Mouse (Mus musculus) spleen, embryonic (tissue): Measurements from ENCODE around the gene Cd101.

Experiments used
- CTCF ChIA-PET: fragments of 350-600 bp; sonication (Branson Sonifier 250); formaldehyde crosslinking; loops from one replicate; lab custom pipeline; 2022; lab: Charles Lee

Cd101 gene

DNA sequence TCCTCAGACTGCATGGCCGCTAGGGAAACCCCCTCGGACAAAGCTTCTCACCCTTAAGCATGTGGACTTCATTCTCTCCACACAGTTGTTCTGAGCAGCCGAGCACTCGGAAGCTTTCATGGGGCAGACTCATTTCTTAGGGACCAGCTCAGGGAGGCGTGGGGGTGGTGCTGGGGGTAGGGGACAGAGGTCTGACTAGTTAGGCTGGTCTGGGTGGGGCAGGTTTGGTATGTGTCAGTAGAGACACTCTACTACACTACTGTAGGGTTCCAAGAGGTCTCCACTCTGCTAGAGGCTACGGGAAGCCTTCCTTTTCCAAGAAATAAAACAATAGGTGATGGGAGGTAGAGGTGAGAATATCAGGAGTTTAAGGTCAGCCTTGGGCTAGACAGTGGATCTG lies 15.3 kb upstream of the Cd101 start:
- CTCF ChIA-PET = no interaction called here

- CTCF ChIA-PET = no interaction called here
Measured at GRCm38 (mm10) chr3:101041997-101042396, 12.6 kb upstream of the Cd101 start.

DNA sequence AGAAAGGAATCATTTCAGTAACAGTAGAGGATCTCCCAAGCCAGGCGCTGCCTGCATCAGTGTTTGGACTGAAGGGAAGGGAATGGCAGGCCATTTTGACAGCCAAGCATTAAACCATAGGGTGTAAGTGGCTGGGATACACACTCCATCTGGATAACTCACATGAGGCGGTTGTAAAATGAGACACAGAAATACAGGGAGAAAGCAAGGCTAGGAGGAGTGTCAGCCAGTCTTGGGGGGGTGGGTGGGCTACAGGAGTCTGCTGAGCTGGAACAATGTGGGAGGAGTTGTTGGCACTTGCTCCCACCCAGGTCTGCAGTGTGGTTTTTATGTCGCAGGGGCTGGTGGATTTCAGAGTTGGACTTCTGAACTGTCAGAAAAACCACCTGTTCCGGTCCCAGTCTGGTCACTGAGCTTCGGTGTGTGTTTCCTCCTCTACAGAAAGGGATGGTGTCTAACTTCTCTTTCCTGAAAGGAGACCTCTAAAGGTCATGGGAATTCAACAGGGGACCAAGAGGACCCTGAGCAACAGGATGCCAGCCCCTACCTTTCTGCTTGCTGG lies 8.7 kb upstream of the Cd101 start:
- CTCF ChIA-PET = no interaction called here

- CTCF ChIA-PET = no interaction called here
Measured at GRCm38 (mm10) chr3:101036001-101036400, 6.6 kb upstream of the Cd101 start.

DNA sequence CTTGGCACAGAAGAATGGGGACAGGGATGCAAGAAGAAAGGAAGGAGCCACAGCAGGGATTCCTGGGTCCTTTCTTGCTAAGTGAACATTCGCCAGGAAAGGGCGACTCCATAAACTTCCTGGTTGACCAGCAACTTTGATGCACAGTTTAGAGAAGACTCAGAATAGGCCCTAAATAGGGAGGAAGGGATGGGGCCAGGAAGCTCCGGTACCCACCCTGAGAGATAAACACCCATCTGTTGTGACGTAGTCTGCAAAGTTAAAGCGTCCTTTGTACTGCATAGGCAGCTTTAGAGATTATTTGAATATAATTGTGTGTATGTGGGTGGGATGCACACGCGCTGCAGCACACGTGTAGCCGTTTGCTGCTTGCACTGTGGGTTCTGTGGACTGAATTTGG lies 5.2 kb upstream of the Cd101 start:
- CTCF ChIA-PET = no interaction called here

DNA sequence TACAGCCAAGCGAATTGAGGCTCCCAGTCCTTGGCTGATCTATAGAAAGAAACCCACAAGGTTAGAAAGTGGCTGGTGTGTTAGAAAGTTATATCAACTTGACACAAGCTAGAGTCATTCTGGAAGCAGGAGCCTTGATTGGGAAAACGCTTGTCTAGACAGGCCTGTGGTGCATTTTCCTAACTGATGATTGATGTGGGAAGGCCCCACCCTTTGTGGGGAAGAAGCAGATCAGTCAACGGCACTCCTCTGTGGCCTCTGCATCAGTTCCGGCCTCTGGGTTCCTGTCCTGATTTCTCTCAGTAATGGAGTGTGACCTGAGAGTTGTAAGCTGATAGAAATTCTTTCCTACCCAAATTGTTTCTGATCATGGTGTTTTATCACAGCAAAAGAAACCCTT lies 4.3 kb upstream of the Cd101 start:
- CTCF ChIA-PET = interaction anchor here (0.7 kb wide), 1 partner anchor 202 kb away, joined by 3 read pairs; no protein-coding TSS in a partner anchor

- CTCF ChIA-PET = interaction anchor here (0.6 to 0.7 kb wide), 2 partner anchors 19 to 188 kb away, joined by 3 to 9 read pairs; no protein-coding TSS in a partner anchor
Measured at GRCm38 (mm10) chr3:101031456-101032142, 2.2 kb upstream of the Cd101 start.

DNA sequence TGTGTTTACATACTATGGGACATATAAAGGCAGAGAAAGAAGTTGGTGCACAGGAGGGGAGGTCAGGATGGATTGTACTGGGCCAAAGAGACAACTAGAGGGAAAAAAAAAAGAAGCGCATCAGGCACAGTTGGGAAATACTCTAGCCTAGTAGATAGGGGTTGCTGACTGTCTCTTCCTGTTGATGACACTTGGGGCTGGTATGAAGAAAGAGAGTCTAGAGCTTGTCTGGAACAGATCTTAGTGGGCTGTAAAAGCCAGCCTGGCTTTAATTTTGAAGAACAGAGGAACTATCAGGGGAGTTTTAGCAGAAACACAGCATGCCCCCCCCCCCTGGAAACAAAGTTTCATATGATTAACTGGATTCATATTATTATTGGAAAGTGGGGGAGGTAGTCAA lies 1.3 kb upstream of the Cd101 start:
- CTCF ChIA-PET = interaction anchor here (0.6 kb wide), 1 partner anchor 15 kb away, joined by 4 read pairs; no protein-coding TSS in a partner anchor

DNA sequence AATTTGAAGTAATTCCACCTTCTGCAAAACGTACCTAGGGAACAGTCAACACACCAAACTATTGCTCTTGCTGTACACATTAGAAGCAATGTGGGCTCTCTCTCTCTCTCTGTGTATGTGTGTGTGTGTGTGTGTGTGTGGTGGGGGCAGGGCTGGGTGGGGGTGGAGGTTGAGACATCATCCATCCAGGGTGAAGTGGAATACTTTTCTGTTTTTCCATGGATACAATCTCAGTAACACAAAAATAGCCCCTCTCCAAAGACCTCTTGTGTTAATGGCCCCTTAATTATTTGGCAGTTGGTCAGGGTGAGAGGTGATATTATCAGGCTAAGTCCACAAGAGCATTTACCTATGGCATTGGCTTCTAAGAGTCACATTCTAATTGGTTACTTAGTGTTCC lies 2.6 kb downstream of the Cd101 start:
- CTCF ChIA-PET = no interaction called here

GRCm38 (mm10) chr3:101022967-101023366 lies 6.4 kb downstream of the Cd101 start:
- CTCF ChIA-PET = interaction anchor here (0.7 kb wide), 1 partner anchor 16 kb away, joined by 5 read pairs; no protein-coding TSS in a partner anchor

DNA sequence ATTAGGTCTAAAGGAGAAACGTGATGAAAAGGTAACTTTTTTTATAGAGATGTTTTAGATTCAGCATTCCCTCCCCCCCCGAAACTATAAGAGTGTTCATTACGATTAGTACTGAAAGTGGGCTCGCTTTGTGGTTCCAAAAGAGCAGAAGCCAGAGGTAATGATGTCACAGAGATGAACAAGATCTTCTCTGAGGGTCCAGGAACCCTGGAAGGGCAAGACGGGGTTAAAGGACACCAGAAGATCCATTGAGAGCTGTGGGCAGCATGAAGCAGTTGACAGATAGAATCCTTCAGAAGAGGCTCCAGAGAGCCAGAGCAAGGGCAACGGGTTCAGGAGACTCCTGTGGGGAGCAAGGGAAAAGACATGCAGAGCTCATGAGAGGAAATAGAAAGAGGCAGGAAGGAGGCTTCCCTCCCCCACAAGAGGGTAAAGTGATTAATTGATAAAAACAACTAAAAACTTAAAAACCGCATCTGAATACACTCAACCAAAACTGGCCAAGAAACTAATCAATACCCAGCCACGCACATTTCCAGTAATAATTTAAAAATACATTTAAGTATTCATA lies 7.8 kb downstream of the Cd101 start:
- CTCF ChIA-PET = no interaction called here

DNA sequence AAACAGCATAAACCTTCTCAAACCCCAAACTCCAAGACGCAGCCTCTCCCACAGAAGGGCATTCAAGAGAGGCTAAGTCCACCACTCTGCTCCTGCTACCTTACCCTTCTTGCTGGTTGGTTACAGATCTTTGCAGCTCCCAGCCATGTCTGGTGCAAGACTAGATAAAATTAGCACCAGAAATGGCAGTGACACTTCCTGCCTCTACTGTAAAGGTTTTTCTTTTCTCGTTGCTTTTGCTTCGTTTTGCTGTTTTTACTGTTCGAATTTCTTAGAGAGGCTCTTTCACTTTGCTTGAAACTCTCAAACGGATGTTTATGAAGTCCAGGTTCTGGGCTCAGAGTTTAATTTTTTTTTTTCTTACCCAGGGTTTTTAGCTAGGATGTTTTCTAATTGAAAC lies 8.3 kb downstream of the Cd101 start:
- CTCF ChIA-PET = no interaction called here

GRCm38 (mm10) chr3:101018494-101018893 lies 10.9 kb downstream of the Cd101 start:
- CTCF ChIA-PET = no interaction called here

GRCm38 (mm10) chr3:101016050-101016449 lies 13.3 kb downstream of the Cd101 start:
- CTCF ChIA-PET = interaction anchor here (0.8 kb wide), 1 partner anchor 14 kb away, joined by 4 read pairs; no protein-coding TSS in a partner anchor

- CTCF ChIA-PET = no interaction called here
Measured at GRCm38 (mm10) chr3:101015254-101015653, 14.1 kb downstream of the Cd101 start.

- CTCF ChIA-PET = no interaction called here
Measured at GRCm38 (mm10) chr3:101013536-101013935, 15.8 kb downstream of the Cd101 start.

DNA sequence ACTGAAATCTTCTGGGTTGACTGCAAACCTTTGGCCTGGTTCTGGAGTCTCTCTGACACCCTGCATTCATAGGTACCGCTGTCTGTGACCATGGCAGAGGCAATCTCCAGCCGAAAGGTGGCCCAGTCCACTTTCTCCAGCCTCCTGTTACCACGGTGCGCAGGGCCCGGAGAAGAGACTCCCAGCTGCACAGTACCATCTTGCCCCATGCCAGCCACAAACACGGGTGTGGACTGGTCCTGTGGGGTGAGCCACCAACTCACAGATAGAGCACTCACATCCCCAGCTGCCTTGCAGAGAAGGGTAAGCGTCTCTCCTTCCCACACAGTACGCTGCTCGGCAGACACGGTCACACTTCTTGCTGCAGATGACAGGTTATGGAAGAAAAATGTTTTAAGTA lies 16.4 kb downstream of the Cd101 start:
- CTCF ChIA-PET = no interaction called here

- CTCF ChIA-PET = no interaction called here
Measured at GRCm38 (mm10) chr3:101012597-101012996, 16.8 kb downstream of the Cd101 start.

- CTCF ChIA-PET = interaction anchor here (0.7 kb wide), 1 partner anchor 34 kb away, joined by 3 read pairs; no protein-coding TSS in a partner anchor
Measured at GRCm38 (mm10) chr3:101012131-101012571, 17.2 kb downstream of the Cd101 start.

DNA sequence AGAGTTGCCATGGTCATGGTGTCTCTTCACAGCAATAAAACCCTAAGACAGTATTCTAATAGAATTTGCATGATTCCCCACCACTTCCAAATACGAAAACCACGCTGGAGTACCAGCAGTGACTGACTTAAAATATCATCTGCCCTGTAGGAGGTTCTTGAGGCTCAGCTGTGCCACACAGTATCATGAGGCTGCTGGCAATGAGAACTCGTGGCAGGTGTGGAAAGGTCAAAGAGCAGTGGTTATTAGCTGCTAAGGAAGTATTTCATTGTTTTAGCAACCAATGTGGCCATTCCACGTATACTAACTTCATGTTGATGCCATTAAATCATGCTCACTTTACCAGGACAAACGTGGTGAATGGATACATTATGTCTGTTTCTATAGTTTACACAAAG lies 18.2 kb downstream of the Cd101 start:
- CTCF ChIA-PET = interaction anchor here (0.6 kb wide), 1 partner anchor 39 kb away, joined by 5 read pairs; no protein-coding TSS in a partner anchor

DNA sequence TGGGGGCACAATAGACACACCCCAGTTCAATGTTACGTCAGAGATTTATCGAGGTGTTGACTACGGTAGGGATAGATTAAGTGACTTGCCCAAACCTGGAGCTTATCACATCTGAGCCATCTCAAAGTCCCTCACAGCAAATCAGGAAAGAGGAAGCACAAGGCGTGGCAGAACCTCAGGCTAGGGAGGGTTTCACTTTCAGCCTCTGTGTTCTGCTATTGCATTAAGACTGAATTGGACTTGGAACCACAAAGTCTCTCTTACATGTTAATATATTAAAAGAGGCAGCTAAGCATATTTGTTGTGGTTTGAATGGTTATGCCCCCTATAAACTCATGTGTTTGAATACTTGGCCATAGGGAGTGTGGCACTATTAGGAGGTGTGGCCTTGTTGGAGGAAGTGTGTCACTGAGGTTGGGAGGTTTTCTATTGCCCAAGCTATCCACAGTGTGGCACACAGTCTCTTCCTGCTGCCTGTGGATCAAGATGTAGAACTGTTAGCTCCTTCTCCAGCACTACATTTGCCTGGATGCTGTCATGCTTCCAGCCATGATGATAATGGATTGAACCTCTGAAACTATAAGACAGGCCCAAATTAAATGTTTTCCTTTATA lies 18.7 kb downstream of the Cd101 start:
- CTCF ChIA-PET = no interaction called here
